Mouse (Mus musculus) liver, embryonic 16.5 days (tissue): ENCODE measurements around the gene 5830411N06Rik. TPM values are rescaled to one million over a fixed set of nuclear protein-coding genes. Genes with fewer than 3 reads are reported as not detected.

Experiments used
- ATAC-seq: fragments of 200-750 bp; cut with Nextera tagmentation; 2 replicates; pipeline ENCODE4 v1.8.0; 2017; ENCODE audit warnings: low read depth, mild to moderate bottlenecking, moderate number of reproducible peaks, moderate library complexity
- H3K27ac ChIP-seq: fragments of 300-500 bp; sonication (generic); 2 replicates; pipeline ENCODE4 v1.5.1; 2014; ENCODE audit warnings: mild to moderate bottlenecking, low read length
- H3K27me3 ChIP-seq: fragments of 300-500 bp; sonication (generic); 2 replicates; pipeline ENCODE4 v1.6.1; 2014; ENCODE audit warnings: low read depth, low read length, mixed read lengths; ENCODE audit not compliant: control insufficient read depth, insufficient read depth
- H3K36me3 ChIP-seq: fragments of 300-500 bp; sonication (generic); 2 replicates; pipeline ENCODE4 v1.6.1; 2014; ENCODE audit warnings: mild to moderate bottlenecking; ENCODE audit not compliant: control insufficient read depth, insufficient read depth
- H3K4me1 ChIP-seq: fragments of 300-500 bp; sonication (generic); 2 replicates; pipeline ENCODE4 v1.6.1; 2014; ENCODE audit warnings: low read depth, low read length, mixed read lengths; ENCODE audit not compliant: control insufficient read depth
- H3K4me2 ChIP-seq: fragments of 300-500 bp; sonication (generic); 2 replicates; pipeline ENCODE4 v1.6.1; 2014; ENCODE audit warnings: low read depth, low read length, mixed read lengths
- H3K4me3 ChIP-seq: fragments of 300-500 bp; sonication (generic); 2 replicates; pipeline ENCODE4 v1.5.1; 2014; ENCODE audit warnings: low read depth, mild to moderate bottlenecking, low read length
- H3K9ac ChIP-seq: fragments of 300-500 bp; sonication (generic); 2 replicates; pipeline ENCODE4 v1.6.1; 2014; ENCODE audit warnings: low read depth, low read length
- H3K9me3 ChIP-seq: fragments of 300-500 bp; sonication (generic); replicated peaks from 2 replicates; pipeline ENCODE4 v1.6.1; 2016; ENCODE audit warnings: low read length; ENCODE audit not compliant: control insufficient read depth
- WGBS: fragments of 180-500 bp; shearing (Covaris S2); extraction: QIAGEN DNeasy Blood & Tissue Kit; methylation state at CpG from one replicate; pipeline ENCODE4 v1.1.7; 2014; ENCODE audit not compliant: insufficient replicate concordance; 5-methylcytosine and 5-hydroxymethylcytosine counted together
- polyA plus RNA-seq: library from polyadenylated mRNA; unstranded; fragments of >200 nt; fragmentation: Nextera tagmentation; extraction: Ambion mirVana; gene quantifications from 2 replicates; pipeline ENCODE4 v1.2.1, GENCODE M21; 2015

Gene 5830411N06Rik
- polyA plus RNA-seq, result not detected in 2 replicates

DNA sequence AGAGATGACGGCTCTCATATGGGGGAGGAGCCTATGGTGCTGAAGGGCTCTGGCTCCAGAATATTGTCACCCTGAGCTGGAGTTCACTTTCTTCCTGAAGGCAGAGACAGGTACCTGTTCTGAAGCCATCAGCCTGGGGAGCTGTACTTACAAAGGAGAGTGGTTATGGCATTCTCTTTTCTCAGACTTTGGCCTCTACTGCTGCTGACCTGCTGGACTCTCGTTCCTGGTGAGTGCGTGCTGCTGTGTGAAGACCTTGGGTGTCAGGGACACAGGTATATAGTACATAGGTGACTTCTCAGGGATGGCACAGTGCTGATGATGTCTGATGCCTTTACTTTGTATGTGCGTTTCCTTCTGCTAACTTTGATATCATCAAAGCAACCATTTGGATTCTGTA, at the start of gene 5830411N06Rik:
Gene 5830411N06Rik (plus strand): TSS at position 69 of the 400 bp plus-strand sequence.
- H3K36me3 ChIP-seq, result no peaks in the 10 kb centered on the region
- H3K4me3 ChIP-seq, result no peak within 1 kb of the TSS
- H3K27me3 ChIP-seq, result no peaks in the 10 kb centered on the region
- no peak for ATAC-seq
- H3K9ac ChIP-seq, result no peak within 1 kb of the TSS
- H3K9me3 ChIP-seq, result no peaks in the 10 kb centered on the region
- WGBS, result 61% methylated on average over 4 of the region's 4 CpGs
- no peak within 1 kb of the TSS for H3K4me2 ChIP-seq
- H3K27ac ChIP-seq, result no peak within 1 kb of the TSS
- H3K4me1 ChIP-seq, result no peaks in the 10 kb centered on the region

DNA sequence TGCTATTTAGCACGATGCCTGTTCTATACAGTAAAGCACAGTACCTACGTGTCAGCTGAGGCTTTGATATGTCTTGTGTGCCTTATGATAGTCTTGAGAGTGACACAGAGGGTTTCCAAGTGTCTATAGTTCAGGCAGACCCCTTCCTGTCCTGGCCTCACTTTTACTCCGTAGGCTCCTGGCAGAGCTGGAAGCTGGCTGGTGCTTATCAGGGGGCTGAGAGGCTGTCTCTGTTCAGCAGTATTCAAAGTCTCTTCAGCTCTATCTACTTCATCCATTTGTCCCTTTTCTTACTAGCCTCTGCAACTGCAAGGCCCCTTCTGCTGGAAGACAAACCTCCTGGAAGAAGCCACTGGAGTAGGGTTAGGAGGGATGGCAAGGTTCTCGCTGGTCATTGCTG, 46.0 kb upstream of the 5830411N06Rik start:
- Histone ChIP-seq H3K9me3 (no peaks in the 10 kb centered on the region), H3K27ac (no peak overlapping the region), H3K36me3 (no peaks in the 10 kb centered on the region), H3K9ac (no peak overlapping the region), H3K4me3 (no peak overlapping the region), H3K4me1 (no peaks in the 10 kb centered on the region), H3K27me3 (no peaks in the 10 kb centered on the region), H3K4me2 (no peak overlapping the region)
- peak; percentile 47; the same call in 1 of the 2 replicates for ATAC-seq
- 49% methylated on average over 4 of the region's 4 CpGs for WGBS

DNA sequence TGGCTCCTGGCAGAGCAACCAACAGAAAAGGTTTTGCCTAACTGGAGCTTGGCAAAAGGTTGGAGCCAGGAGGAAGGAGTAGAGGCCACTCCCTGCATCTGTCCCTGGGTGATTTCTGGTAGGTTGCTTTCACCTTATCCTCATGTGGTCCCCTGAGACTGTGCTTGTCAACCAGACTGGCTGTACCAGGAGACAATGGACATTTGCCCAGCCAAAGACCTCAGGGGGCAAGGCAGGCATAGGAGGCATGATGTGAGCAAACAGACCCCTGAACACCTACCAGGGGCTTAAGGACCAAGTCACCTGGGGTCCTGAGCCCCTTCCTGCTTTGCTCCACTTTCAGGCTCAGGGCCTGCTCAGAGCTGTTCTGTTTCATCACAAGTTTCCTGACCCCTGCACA, 41.2 kb upstream of the 5830411N06Rik start, which contains the start of gene Olfr524:
Gene Olfr524 (minus strand): TSS at position 101 of the 400 bp plus-strand sequence.
- ATAC-seq, result no peak
- H3K4me2 ChIP-seq, result no peak within 1 kb of the TSS
- no peaks in the 10 kb centered on the region for H3K9me3 ChIP-seq
- peaks cover 4% of the 10 kb centered on the region; the same call in 1 of the 2 replicates for H3K4me1 ChIP-seq
- no peaks in the 10 kb centered on the region for H3K36me3 ChIP-seq
- no peaks in the 10 kb centered on the region for H3K27me3 ChIP-seq
- H3K4me3 ChIP-seq, result no peak within 1 kb of the TSS
- H3K27ac ChIP-seq, result no peak within 1 kb of the TSS
- H3K9ac ChIP-seq, result no peak within 1 kb of the TSS

DNA sequence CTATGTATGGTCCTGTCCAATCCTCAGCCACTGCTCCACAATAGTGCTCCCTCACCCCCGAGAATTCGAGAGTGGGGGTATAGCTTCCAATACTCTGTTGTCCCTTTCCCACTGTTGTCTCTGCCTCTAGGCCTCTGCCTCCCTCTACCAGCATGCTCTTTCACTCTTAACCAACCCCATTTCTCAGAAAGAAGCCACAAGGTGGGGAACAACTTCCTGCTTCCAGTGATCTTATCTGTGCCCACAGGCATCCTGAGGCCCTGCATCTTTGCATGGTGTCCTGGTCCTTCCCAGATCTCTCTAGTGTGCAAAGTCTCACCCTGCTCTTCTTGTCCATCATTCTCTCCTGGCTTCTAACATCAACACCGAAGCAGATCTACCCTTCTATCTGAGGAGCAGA, 40.2 kb upstream of the 5830411N06Rik start:
- Histone ChIP-seq H3K9ac (no peak overlapping the region), H3K36me3 (no peaks in the 10 kb centered on the region), H3K27ac (no peak overlapping the region), H3K4me2 (no peak overlapping the region), H3K9me3 (no peaks in the 10 kb centered on the region), H3K27me3 (no peaks in the 10 kb centered on the region), H3K4me3 (no peak overlapping the region), H3K4me1 (peaks cover 4% of the 10 kb centered on the region; the same call in 1 of the 2 replicates)
- 32% methylated on average over 3 of the region's 3 CpGs for WGBS
- ATAC-seq, result no peak

DNA sequence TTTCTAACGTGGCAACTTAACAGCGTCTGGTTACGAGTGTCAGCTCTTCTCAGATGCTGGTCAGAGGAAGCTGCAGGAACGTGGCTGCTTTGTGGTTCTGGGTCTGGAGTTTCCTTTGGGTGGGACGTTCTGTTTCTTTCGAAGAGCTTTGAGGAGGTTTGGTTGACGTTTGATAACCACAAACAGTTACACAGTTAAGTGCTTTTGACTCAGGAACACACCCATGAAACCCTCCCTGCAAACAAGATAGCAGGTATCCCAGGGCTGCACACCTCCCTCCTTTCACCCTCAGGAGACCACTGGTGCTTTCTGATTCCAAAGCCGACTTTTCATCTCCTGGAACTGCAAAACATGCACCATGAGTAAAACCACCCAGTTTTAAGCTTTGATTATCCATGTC, 38.9 kb upstream of the 5830411N06Rik start:
- Histone ChIP-seq H3K4me2 (no peak overlapping the region), H3K27ac (no peak overlapping the region)
- ATAC-seq, result peak; percentile 81

DNA sequence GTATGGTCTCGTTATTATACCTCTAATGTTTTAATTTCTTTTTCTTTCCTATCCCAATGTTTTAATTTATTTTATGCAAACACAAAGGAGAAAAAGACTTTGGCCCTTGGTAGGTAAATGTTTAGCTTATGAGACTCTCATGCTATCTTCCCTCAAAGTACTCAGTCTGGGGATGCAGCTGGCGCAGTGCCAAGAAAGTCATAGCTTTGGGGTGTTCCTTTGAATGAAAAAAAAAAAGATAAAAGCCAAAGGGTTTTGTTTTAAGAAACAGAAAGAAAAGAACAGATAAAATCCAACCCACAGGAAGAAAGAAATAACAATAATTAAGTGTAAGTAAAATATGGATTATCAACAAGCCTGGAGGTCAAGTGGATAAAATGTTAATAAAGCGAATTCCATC, 38.4 kb upstream of the 5830411N06Rik start:
- Histone ChIP-seq H3K27me3 (no peaks in the 10 kb centered on the region), H3K9ac (no peak overlapping the region), H3K4me1 (peaks cover 4% of the 10 kb centered on the region; the same call in 1 of the 2 replicates), H3K36me3 (no peaks in the 10 kb centered on the region), H3K27ac (no peak overlapping the region), H3K9me3 (no peaks in the 10 kb centered on the region), H3K4me2 (no peak overlapping the region), H3K4me3 (no peak overlapping the region)
- 37% methylated on average over 3 of the region's 3 CpGs for WGBS
- ATAC-seq, result no peak

More for the DNA sequence above, 38.9 kb upstream of the 5830411N06Rik start:
- H3K36me3 ChIP-seq, result no peaks in the 10 kb centered on the region
- H3K9ac ChIP-seq, result no peak overlapping the region
- H3K4me3 ChIP-seq, result no peak overlapping the region
- peaks cover 4% of the 10 kb centered on the region; the same call in 1 of the 2 replicates for H3K4me1 ChIP-seq
- H3K27me3 ChIP-seq, result no peaks in the 10 kb centered on the region
- no peaks in the 10 kb centered on the region for H3K9me3 ChIP-seq
- WGBS, result 17% methylated on average over 8 of the region's 8 CpGs

DNA sequence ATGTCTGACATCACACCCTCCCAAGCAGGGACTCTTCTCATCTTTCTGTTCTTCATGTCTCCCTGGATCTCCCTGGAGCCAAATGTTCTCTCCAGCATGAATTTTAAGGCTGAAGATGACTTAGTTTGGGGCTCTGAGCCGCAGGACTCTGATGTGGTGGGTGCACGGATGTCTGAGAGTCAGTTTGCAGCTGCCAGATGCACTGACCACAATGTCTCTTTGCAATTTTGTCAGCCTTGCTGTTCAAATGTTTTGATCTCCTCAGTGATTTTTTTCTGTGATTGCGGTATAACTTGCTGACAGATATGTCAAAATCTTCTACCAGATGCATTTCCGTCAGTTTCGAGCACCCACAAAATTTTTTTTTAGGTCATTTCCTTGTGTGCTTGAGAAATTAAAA, 33.2 kb upstream of the 5830411N06Rik start:
- Histone ChIP-seq H3K9me3 (no peaks in the 10 kb centered on the region), H3K4me2 (no peak overlapping the region), H3K27ac (no peak overlapping the region), H3K36me3 (no peaks in the 10 kb centered on the region), H3K27me3 (no peaks in the 10 kb centered on the region), H3K4me3 (no peak overlapping the region), H3K9ac (no peak overlapping the region), H3K4me1 (no peaks in the 10 kb centered on the region)
- 56% methylated on average over 5 of the region's 5 CpGs for WGBS
- ATAC-seq, result no peak

DNA sequence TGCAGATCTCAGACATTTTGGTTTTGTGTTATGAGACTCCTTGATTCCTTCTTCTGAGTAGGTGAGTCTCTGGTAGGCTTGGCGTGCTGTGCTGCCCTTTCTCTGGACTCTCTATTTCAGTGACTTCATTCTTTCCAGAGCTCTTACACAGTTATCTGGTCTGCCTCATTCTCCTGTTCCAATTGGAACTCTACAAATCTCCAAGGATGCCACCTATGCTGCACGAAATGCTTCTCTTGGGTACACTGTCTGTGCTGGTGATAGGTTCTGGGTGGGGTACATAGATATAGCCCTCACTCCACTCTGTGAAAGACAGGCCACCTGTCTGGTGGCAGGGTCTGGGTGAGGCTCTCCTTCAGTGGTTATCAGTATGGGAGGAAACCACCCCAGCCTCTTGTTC, 29.1 kb upstream of the 5830411N06Rik start, which contains the start of gene Cd163l1:
Gene Cd163l1 (plus strand): TSS at position 301 of the 400 bp plus-strand sequence.
- no peaks in the 10 kb centered on the region for H3K9me3 ChIP-seq
- H3K36me3 ChIP-seq, result no peaks in the 10 kb centered on the region
- WGBS, result 60% methylated on average over 2 of the region's 2 CpGs
- no peaks in the 10 kb centered on the region for H3K4me1 ChIP-seq
- no peaks in the 10 kb centered on the region for H3K27me3 ChIP-seq
- H3K4me2 ChIP-seq, result no peak within 1 kb of the TSS
- no peak for ATAC-seq
- no peak within 1 kb of the TSS for H3K27ac ChIP-seq
- H3K9ac ChIP-seq, result no peak within 1 kb of the TSS
- no peak within 1 kb of the TSS for H3K4me3 ChIP-seq

DNA sequence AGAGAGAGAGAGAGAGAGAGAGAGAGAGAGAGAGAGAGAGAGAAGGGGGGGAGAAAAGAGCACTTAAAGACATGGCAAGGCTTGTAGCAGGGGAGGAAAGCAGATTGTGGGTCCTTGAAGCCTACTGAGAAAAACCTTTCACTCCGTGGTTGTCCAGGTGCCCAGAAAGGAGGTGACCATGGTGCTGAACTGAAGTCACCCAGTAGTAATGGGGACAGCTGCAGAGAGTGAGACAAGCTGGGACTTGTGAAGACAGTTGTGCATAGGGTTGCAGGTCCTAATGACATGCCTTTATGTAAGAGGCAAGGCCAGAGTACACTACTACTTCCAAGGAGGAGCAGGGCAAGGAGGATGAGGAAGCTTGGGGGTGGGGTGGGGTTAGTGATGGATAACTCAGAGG, 27.8 kb upstream of the 5830411N06Rik start:
- H3K9ac ChIP-seq, result no peak overlapping the region
- no peak overlapping the region for H3K4me2 ChIP-seq
- no peaks in the 10 kb centered on the region for H3K4me1 ChIP-seq
- no peaks in the 10 kb centered on the region for H3K9me3 ChIP-seq
- H3K36me3 ChIP-seq, result no peaks in the 10 kb centered on the region
- H3K27me3 ChIP-seq, result no peaks in the 10 kb centered on the region
- no peak overlapping the region for H3K4me3 ChIP-seq
- 4% methylated on average over 1 of the region's 1 CpGs for WGBS
- H3K27ac ChIP-seq, result no peak overlapping the region
- ATAC-seq, result no peak
